Mouse (Mus musculus): ENCODE data around the gene Tmbim6. TPM values are rescaled to one million over a fixed set of nuclear protein-coding genes. Genes with fewer than 3 reads are reported as not detected.
"Not testable (repeated sequence)": the region's sequence is repeated elsewhere in the genome, so short reads cannot be mapped to it uniquely, and the experiment has no call there.

Gene Tmbim6
- polyA plus RNA-seq, 1 experiment = 691 TPM

DNA sequence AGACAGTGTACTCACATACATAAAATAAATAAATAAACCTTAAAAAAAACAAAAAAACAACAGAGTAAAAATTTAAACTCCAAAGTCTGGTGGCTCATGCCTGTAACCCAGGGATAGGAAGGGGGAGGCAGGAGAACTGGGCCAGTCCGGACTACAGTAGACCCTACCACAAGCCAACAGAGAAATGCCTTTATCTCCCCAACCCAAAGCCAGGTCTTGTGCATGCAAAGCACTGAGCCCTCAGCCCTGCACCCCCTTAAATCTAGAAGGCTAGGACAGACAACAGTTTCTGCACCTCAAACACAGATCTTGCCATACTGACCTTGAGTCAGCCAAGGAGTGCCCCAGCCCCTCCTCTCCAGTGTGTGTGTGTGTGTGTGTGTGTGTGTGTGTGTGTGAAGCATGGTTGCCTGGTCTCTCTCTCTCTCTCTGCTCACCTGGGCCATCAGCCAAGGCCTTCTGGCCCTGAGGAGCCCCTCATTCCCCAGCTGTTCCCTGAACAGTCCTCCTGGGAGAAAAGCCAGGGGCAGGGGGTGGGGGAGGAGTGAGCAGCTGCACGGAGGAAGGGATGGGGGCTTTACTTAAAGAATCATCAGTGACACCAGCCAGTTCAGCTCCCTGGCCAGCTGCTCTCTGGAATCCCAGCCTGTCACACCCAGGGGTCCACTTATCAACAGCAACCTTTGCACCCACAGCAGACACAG lies 47.6 kb downstream of the Tmbim6 start:
- H3K4me3 ChIP-seq = no peak overlapping the region
- TF ChIP-seq MAX (IDR thresholded peaks at IDR 0.05; ENCODE audit: low read depth) = no peak
- no peak for TF ChIP-seq REST (IDR thresholded peaks at IDR 0.05; ENCODE audit: insufficient read depth, insufficient read length)
- TF ChIP-seq TCF12 (IDR thresholded peaks at IDR 0.05; ENCODE audit: insufficient read depth, poor library complexity, severe bottlenecking) = peak; percentile 97
- peak; percentile 25 for TF ChIP-seq SRF (IDR thresholded peaks at IDR 0.05; ENCODE audit: control insufficient read depth, insufficient read length, low read depth)
- peak; percentile 77 for TF ChIP-seq TCF3 (IDR thresholded peaks at IDR 0.05; ENCODE audit: insufficient read length, low read depth)
- TF ChIP-seq MYOG (IDR thresholded peaks at IDR 0.05; ENCODE audit: control insufficient read depth in 1 of 3, insufficient read depth in 1 of 3, insufficient read length in 2 of 3, low read depth in 2 of 3) = peak; percentile 95 to 98 (median 95)
- no peak for TF ChIP-seq CEBPB (IDR thresholded peaks at IDR 0.05; ENCODE audit: insufficient read depth, poor library complexity, severe bottlenecking)
- TF ChIP-seq POLR2A (IDR thresholded peaks at IDR 0.05; ENCODE audit: insufficient read length, low read depth) = peak; percentile 34
- TF ChIP-seq MYOD1 (IDR thresholded peaks at IDR 0.05; ENCODE audit: control insufficient read depth in 1 of 3, insufficient read length in 2 of 3, low read depth in 2 of 3) = peak; percentile 90 to 96 (median 96)
- peaks cover 89% of the 10 kb centered on the region for H3K79me2 ChIP-seq (ENCODE audit: control insufficient read depth, insufficient read depth)
- no peak overlapping the region for H3ac ChIP-seq (ENCODE audit: control insufficient read depth, insufficient read length)
- peaks cover 5% of the 10 kb centered on the region for H3K36me3 ChIP-seq (ENCODE audit: control insufficient read depth, insufficient read depth)
- H3K4me2 ChIP-seq (ENCODE audit: low read depth) = peak overlapping the region; percentile 73
- H3K27me3 ChIP-seq (ENCODE audit: control insufficient read depth, insufficient read depth, insufficient read length) = no peaks in the 10 kb centered on the region

GRCm38 (mm10) chr15:99440816-99441457 lies 48.3 kb downstream of the Tmbim6 start:
- Histone ChIP-seq H3K79me2 (ENCODE audit: control insufficient read depth, insufficient read depth) (peaks cover 89% of the 10 kb centered on the region), H3K27me3 (ENCODE audit: control insufficient read depth, insufficient read depth, insufficient read length) (no peaks in the 10 kb centered on the region), H3K36me3 (ENCODE audit: control insufficient read depth, insufficient read depth) (peaks cover 5% of the 10 kb centered on the region), H3ac (ENCODE audit: control insufficient read depth, insufficient read length) (no peak overlapping the region), H3K4me3 (no peak overlapping the region), H3K4me2 (ENCODE audit: low read depth) (peak overlapping the region; percentile 73)
- TF ChIP-seq TCF12 (IDR thresholded peaks at IDR 0.05; ENCODE audit: insufficient read depth, poor library complexity, severe bottlenecking) (peak; percentile 29), MYOG (IDR thresholded peaks at IDR 0.05; ENCODE audit: control insufficient read depth in 1 of 3, insufficient read depth in 1 of 3, insufficient read length in 2 of 3, low read depth in 2 of 3) (peak in 2 of 3 experiments; percentile 37 to 78), MAX (IDR thresholded peaks at IDR 0.05; ENCODE audit: low read depth) (no peak), REST (IDR thresholded peaks at IDR 0.05; ENCODE audit: insufficient read depth, insufficient read length) (no peak), SRF (IDR thresholded peaks at IDR 0.05; ENCODE audit: control insufficient read depth, insufficient read length, low read depth) (peak; percentile 34), MYOD1 (IDR thresholded peaks at IDR 0.05; ENCODE audit: control insufficient read depth in 1 of 3, insufficient read length in 2 of 3, low read depth in 2 of 3) (peak in 2 of 3 experiments; percentile 69 to 86), TCF3 (IDR thresholded peaks at IDR 0.05; ENCODE audit: insufficient read length, low read depth) (no peak)

DNA sequence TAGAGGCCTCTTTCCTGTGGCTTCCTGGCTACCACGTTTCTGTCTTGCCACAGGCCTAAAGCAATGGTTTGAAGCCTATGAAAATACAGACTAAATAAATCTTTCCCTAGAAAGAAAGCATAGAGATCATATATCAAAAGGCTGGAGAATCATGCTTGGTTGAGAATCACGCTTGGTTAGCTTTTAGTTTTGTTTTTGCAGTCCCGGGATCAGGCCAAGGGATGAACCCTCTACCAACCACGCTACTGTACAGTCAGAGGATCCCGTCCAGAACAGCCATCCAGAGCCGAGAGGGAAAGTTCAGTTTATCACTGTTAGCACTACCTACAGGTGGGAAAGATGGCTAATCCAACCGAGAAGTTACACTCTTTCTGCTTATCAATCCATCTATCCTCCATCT lies 49.7 kb downstream of the Tmbim6 start:
- no peaks in the 10 kb centered on the region for H3K27me3 ChIP-seq (ENCODE audit: control insufficient read depth, insufficient read depth, insufficient read length)
- H3K36me3 ChIP-seq (ENCODE audit: control insufficient read depth, insufficient read depth) = peaks cover 5% of the 10 kb centered on the region
- H3ac ChIP-seq (ENCODE audit: control insufficient read depth, insufficient read length) = no peak overlapping the region
- H3K4me2 ChIP-seq (ENCODE audit: low read depth) = peak overlapping the region; percentile 73
- H3K79me2 ChIP-seq (ENCODE audit: control insufficient read depth, insufficient read depth) = peaks cover 88% of the 10 kb centered on the region
- H3K4me3 ChIP-seq = no peak overlapping the region
- no peak for TF ChIP-seq POLR2AphosphoS2 (IDR thresholded peaks at IDR 0.05; ENCODE audit: insufficient read length, low read depth)
- no peak for TF ChIP-seq USF1 (IDR thresholded peaks at IDR 0.05; ENCODE audit: low read depth)
- no peak for TF ChIP-seq TCF12 (IDR thresholded peaks at IDR 0.05; ENCODE audit: insufficient read depth, poor library complexity, severe bottlenecking)
- TF ChIP-seq SRF (IDR thresholded peaks at IDR 0.05; ENCODE audit: control insufficient read depth, insufficient read length, low read depth) = no peak
- TF ChIP-seq MAX (IDR thresholded peaks at IDR 0.05; ENCODE audit: low read depth) = no peak
- TF ChIP-seq TCF3 (IDR thresholded peaks at IDR 0.05; ENCODE audit: insufficient read length, low read depth) = no peak
- no peak for TF ChIP-seq MYOG (IDR thresholded peaks at IDR 0.05; ENCODE audit: control insufficient read depth in 1 of 3, insufficient read depth in 1 of 3, insufficient read length in 2 of 3, low read depth in 2 of 3)
- no peak for TF ChIP-seq E2F4 (IDR thresholded peaks at IDR 0.05; ENCODE audit: insufficient read depth)
- no peak for TF ChIP-seq POLR2A (IDR thresholded peaks at IDR 0.05; ENCODE audit: insufficient read length, low read depth)
- TF ChIP-seq REST (IDR thresholded peaks at IDR 0.05; ENCODE audit: insufficient read depth, insufficient read length) = no peak
- TF ChIP-seq MYOD1 (IDR thresholded peaks at IDR 0.05; ENCODE audit: control insufficient read depth in 1 of 3, insufficient read length in 2 of 3, low read depth in 2 of 3) = no peak
- no peak for TF ChIP-seq CEBPB (IDR thresholded peaks at IDR 0.05; ENCODE audit: insufficient read depth, poor library complexity, severe bottlenecking)

GRCm38 (mm10) chr15:99445567-99445966 lies 52.9 kb downstream of the Tmbim6 start:
- Histone ChIP-seq H3ac (ENCODE audit: control insufficient read depth, insufficient read length) (no peak overlapping the region), H3K27me3 (ENCODE audit: control insufficient read depth, insufficient read depth, insufficient read length) (no peaks in the 10 kb centered on the region), H3K79me2 (ENCODE audit: control insufficient read depth, insufficient read depth) (peaks cover 80% of the 10 kb centered on the region), H3K4me2 (ENCODE audit: low read depth) (no peak overlapping the region), H3K36me3 (ENCODE audit: control insufficient read depth, insufficient read depth) (no peaks in the 10 kb centered on the region), H3K4me3 (no peak overlapping the region)
- peak; percentile 48 for TF ChIP-seq USF1 (IDR thresholded peaks at IDR 0.05; ENCODE audit: low read depth)
- TF ChIP-seq MAX (IDR thresholded peaks at IDR 0.05; ENCODE audit: low read depth) = no peak
- TF ChIP-seq TCF12 (IDR thresholded peaks at IDR 0.05; ENCODE audit: insufficient read depth, poor library complexity, severe bottlenecking) = no peak
- no peak for TF ChIP-seq REST (IDR thresholded peaks at IDR 0.05; ENCODE audit: insufficient read depth, insufficient read length)
- no peak for TF ChIP-seq CEBPB (IDR thresholded peaks at IDR 0.05; ENCODE audit: insufficient read depth, poor library complexity, severe bottlenecking)

DNA sequence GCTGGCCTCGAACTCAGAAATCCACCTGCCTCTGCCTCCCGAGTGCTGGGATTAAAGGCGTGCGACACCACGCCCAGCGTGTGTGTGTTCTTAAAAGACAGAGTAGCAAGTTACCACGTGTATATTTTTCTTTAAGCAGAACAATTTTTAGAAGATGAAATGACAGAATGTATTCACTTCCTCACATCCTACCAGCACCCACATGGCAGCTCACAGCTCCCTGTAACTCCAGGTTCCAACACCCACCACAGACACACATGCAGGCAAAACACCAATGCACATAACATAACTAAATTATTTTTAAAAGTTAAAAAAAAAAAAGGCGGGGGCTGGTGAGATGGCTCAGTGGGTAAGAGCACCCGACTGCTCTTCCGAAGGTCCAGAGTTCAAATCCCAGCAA lies 53.5 kb downstream of the Tmbim6 start:
- peaks cover 82% of the 10 kb centered on the region for H3K79me2 ChIP-seq (ENCODE audit: control insufficient read depth, insufficient read depth)
- not testable (repeated sequence) for H3K4me3 ChIP-seq; H3K27me3 ChIP-seq (ENCODE audit: control insufficient read depth, insufficient read depth, insufficient read length); H3K36me3 ChIP-seq (ENCODE audit: control insufficient read depth, insufficient read depth); H3K4me2 ChIP-seq (ENCODE audit: low read depth); H3ac ChIP-seq (ENCODE audit: control insufficient read depth, insufficient read length)
